ENCODE assay signal across 9 mouse cellular contexts in the genomic region with DNA sequence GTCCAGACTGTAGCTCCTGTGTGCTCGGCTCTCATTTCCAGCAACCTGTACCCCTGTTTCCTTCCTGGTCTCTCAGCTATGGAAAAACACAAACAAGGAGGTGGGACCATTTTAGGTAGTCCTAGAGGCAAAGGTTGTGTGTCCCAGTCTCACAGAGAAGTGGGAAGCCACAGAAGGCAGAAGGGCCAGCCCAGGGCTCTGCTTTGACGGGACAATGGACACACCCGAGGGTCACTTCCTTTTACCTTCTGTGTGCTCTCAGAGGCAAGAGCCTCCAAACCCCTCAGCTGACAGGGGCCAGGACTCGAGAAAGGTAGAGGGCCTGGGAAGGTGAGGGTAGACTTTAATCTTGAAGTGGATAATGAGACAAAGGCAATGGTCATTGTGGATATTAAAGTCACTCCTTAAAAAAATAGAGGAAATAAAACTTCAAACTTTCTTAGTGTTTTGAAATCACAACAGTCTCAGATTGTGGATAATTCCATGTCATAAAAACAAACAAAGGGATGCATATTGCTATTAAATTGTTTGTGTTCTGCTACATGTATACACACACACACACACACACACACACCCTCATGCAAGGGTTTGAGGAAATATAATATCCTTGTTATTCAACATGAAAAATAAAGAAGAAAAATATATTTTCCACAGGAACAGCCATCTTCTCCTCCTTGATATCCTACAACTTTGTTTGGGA.
DNase-seq lines count a peak whose midpoint lies in the region; ATAC-seq and TF ChIP-seq lines count a peak whose summit lies in the region.
"Had no signal": no experiment of that assay in that cellular context is flagged by ENCODE, and none has a peak within 500 bp of the region (broad histone marks: within the 10 kb centered on the region; RNA-seq: fewer than 3 reads in every experiment).

No protein-coding gene starts in this region.

- TF ChIP-seq CTCF in kidney, adult 2 months (conservative IDR thresholded peaks at IDR 0.05; ENCODE audit: insufficient read depth, insufficient read length, low read depth, low read length) = no peak

- H3K9ac ChIP-seq in kidney, embryonic 14.5 days (ENCODE audit: low read depth, low read length) = no peak overlapping the region
- no peak overlapping the region for H3K9ac ChIP-seq in embryonic facial prominence, embryonic 11.5 days (replicated peaks; ENCODE audit: low read length)
- no peak overlapping the region for H3K9ac ChIP-seq in neural tube, embryonic 12.5 days
- H3K9ac ChIP-seq: limb, embryonic 15.5 days had no signal

- no peak overlapping the region for H3K4me3 ChIP-seq in kidney, embryonic 14.5 days (ENCODE audit: low read length)
- no peak overlapping the region for H3K4me3 ChIP-seq in kidney, adult 2 months (ENCODE audit: insufficient read depth, low read depth, low read length)
- H3K4me3 ChIP-seq in embryonic facial prominence, embryonic 11.5 days (ENCODE audit: low read depth, low read length) = no peak overlapping the region
- no peak overlapping the region for H3K4me3 ChIP-seq in neural tube, embryonic 12.5 days
- H3K4me3 ChIP-seq: limb, embryonic 15.5 days had no signal

- DNase-seq in kidney, adult 2 months = no peak
- no peak for DNase-seq in embryonic facial prominence, embryonic 11.5 days (ENCODE audit: low spot score)
- no peak for DNase-seq in adrenal gland, postnatal 10 days
- no peak for DNase-seq in urinary bladder, adult 18-20 months (ENCODE audit: low spot score in 2 of 2)
- DNase-seq in urinary bladder, postnatal 25 days (ENCODE audit: low spot score) = no peak

- no peaks in the 10 kb centered on the region for H3K27me3 ChIP-seq in kidney, embryonic 14.5 days (ENCODE audit: control insufficient read depth, insufficient read depth, low read length)
- H3K27me3 ChIP-seq in kidney, adult 2 months (replicated peaks; ENCODE audit: control insufficient read depth, insufficient read depth, low read length) = no peaks in the 10 kb centered on the region
- H3K27me3 ChIP-seq in embryonic facial prominence, embryonic 11.5 days (ENCODE audit: control insufficient read depth, insufficient read depth, low read length) = no peaks in the 10 kb centered on the region
- H3K27me3 ChIP-seq in neural tube, embryonic 12.5 days (replicated peaks) = peaks cover 5% of the 10 kb centered on the region; the same call in 1 of the 2 replicates

- ATAC-seq in kidney, embryonic 14.5 days (ENCODE audit: low FRiP score, low TSS enrichment) = 0 out of 2 replicates have a peak, but pooled peaks have one; percentile 16
- ATAC-seq in embryonic facial prominence, embryonic 11.5 days (replicated peaks; ENCODE audit: insufficient number of reproducible peaks, low FRiP score, low TSS enrichment, low read depth) = peak; percentile 16; the same call in 1 of the 2 replicates
- peak; percentile 2 for ATAC-seq in inflammation-experienced regulatory T-cells, adult 6 months
- ATAC-seq in neural tube, embryonic 12.5 days (ENCODE audit: low FRiP score, low read depth) = peak; percentile 13; the same call in 1 of the 2 replicates

- peaks cover 20% of the 10 kb centered on the region; the same call in 1 of the 2 replicates for H3K4me1 ChIP-seq in kidney, embryonic 14.5 days (ENCODE audit: control insufficient read depth, insufficient read depth, low read length)
- H3K4me1 ChIP-seq in kidney, adult 2 months (ENCODE audit: control insufficient read depth, insufficient read depth, low read length) = no peaks in the 10 kb centered on the region
- peaks cover 4% of the 10 kb centered on the region for H3K4me1 ChIP-seq in embryonic facial prominence, embryonic 11.5 days (ENCODE audit: control insufficient read depth, insufficient read depth, low read length)
- H3K4me1 ChIP-seq in neural tube, embryonic 12.5 days = peaks cover 10% of the 10 kb centered on the region

- no peak overlapping the region for H3K4me2 ChIP-seq in kidney, embryonic 14.5 days (replicated peaks; ENCODE audit: low read depth, low read length)
- H3K4me2 ChIP-seq in embryonic facial prominence, embryonic 11.5 days (ENCODE audit: low read depth, low read length) = no peak overlapping the region
- H3K4me2 ChIP-seq in neural tube, embryonic 12.5 days (replicated peaks) = no peak overlapping the region
- H3K4me2 ChIP-seq: limb, embryonic 15.5 days had no signal

- no peak overlapping the region for H3K27ac ChIP-seq in kidney, embryonic 14.5 days (ENCODE audit: low read depth, low read length)
- no peak overlapping the region for H3K27ac ChIP-seq in kidney, adult 2 months (ENCODE audit: insufficient read depth, low read depth, low read length)
- no peak overlapping the region for H3K27ac ChIP-seq in embryonic facial prominence, embryonic 11.5 days (replicated peaks; ENCODE audit: low read depth, low read length)
- no peak overlapping the region for H3K27ac ChIP-seq in neural tube, embryonic 12.5 days
- H3K27ac ChIP-seq: limb, embryonic 15.5 days had no signal

- H3K36me3 ChIP-seq in kidney, embryonic 14.5 days (ENCODE audit: control insufficient read depth, insufficient read depth, low read length) = no peaks in the 10 kb centered on the region
- H3K36me3 ChIP-seq in kidney, adult 2 months (ENCODE audit: control insufficient read depth, insufficient read depth, low read length) = no peaks in the 10 kb centered on the region
- no peaks in the 10 kb centered on the region for H3K36me3 ChIP-seq in embryonic facial prominence, embryonic 11.5 days (replicated peaks; ENCODE audit: control insufficient read depth, insufficient read depth, low read depth, low read length)
- no peaks in the 10 kb centered on the region for H3K36me3 ChIP-seq in neural tube, embryonic 12.5 days
- H3K36me3 ChIP-seq: limb, embryonic 15.5 days had no signal

- H3K9me3 ChIP-seq in kidney, embryonic 14.5 days (ENCODE audit: control insufficient read depth, low read length) = no peaks in the 10 kb centered on the region
- H3K9me3 ChIP-seq in embryonic facial prominence, embryonic 11.5 days (replicated peaks; ENCODE audit: control insufficient read depth, low read length) = no peaks in the 10 kb centered on the region
- H3K9me3 ChIP-seq in neural tube, embryonic 12.5 days = no peaks in the 10 kb centered on the region
- H3K9me3 ChIP-seq: limb, embryonic 15.5 days had no signal

- WGBS in kidney, embryonic 14.5 days = 49% methylated on average over 4 of the region's 4 CpGs
- 45% methylated on average over 4 of the region's 4 CpGs for WGBS in kidney, adult 2 months
- 41% methylated on average over 4 of the region's 4 CpGs for WGBS in embryonic facial prominence, embryonic 11.5 days
- WGBS in neural tube, embryonic 12.5 days = 53% methylated on average over 4 of the region's 4 CpGs

- TF ChIP-seq POLR2A in kidney, adult 2 months (IDR thresholded peaks at IDR 0.05; ENCODE audit: low read depth, low read length) = no peak
